Mouse (Mus musculus): ENCODE measurements around the gene Klhl3.
"Not testable (repeated sequence)": the region's sequence is repeated elsewhere in the genome, so short reads cannot be mapped to it uniquely, and the experiment has no call there.

Gene Klhl3

DNA sequence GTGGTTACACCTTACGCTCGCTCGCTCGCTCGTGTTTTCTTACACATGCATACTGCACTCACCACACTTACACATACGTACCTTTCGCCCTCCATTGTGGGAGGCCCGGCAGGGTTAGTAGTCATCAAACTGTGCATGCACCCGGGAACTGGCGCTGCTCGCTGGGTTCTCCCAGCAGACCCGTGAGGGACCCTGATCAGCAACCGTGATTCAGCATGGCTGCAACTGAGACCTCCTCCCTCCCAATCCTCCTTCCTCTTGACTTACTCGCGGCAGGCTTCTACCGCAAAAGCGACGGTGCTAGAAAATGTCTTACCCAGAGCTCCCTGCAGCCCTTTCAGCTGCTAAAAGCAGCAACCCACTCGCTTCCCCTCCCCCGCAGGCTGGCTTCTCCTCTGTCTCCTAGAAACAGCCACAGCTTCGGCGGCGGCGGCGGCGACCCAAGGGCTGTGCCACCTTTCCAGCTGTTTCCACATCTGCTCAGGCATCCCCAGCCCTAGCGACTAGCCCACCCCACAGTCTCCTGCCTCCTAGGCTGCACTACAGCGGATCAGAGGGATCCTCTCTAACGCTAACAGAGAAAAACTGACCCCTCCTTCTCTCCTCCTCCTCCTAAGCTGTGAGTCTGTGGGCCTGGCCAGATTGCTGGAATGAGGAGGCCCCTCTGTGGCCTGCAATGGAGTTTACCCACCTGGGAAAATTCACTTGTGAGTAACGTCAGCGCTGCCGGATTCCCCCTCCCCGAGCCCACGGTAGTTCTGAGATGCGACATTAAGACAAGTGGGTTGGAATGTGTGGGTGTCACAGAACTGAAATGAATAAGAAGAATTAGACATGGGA lies at the start of gene Klhl3:
TSS of gene Klhl3 (minus strand) at position 532 of the 840 bp plus-strand sequence.
- peak; percentile 70 for ATAC-seq (ENCODE audit: low TSS enrichment)

DNA sequence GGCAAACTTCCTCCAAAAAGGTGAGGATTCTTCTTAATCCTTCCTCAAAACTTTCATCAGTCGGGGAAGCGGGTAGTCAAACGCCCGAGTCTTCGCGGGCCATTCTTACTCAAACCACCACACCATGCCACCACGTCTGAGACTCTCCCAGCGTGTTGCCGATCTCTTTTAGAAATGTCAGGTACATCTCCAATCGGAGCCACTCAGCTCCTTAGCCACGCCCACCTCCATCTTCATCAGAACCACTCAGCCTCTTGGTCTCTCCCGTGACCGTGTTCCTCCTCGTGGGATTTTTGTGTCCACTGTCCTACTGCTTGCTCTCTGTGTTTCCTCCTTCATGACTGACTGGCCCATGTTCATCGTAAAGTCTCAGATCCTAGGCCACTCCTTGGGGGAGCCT lies 47.4 kb upstream of the Klhl3 start:
- ATAC-seq (ENCODE audit: low TSS enrichment): no peak

DNA sequence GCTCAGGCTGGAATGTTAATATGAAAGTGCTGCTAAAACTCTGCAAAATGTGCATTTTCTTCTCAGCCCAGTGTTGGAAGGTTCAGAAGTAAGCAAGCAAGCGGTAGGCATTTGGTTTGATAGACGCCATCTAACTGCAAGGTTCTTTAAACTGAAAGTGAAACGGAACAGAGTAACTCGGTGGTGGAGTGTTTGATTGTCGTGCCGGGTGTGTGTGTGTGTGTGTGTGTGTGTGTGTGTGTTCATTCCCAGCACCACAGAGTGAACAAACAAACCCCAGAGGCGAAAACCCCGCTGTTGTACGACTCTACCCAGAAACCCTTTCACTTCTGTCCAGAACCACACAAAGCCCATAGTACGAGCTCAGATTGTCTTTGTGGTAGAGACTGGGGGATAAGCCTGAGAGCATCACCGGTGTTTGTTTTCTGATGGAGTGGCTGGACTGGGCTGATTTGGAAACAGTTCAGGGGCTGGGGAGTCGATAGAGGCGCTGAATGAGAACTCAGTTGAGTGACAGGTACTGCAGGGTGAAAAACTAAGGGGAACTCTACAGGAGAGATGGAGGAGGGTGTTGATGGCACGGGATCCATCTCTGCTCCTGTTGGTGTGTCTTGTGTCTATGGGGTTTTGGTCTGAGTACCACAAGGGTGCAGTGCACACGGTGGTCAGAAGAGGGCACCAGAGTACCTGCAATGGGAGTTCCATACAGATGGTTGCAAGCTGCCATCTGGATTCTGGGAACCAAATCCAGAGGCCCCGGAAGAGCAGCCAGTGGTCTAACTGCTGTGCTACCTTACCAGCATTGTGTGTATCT lies 44.9 kb upstream of the Klhl3 start:
- ATAC-seq (ENCODE audit: low TSS enrichment): peak; percentile 64

DNA sequence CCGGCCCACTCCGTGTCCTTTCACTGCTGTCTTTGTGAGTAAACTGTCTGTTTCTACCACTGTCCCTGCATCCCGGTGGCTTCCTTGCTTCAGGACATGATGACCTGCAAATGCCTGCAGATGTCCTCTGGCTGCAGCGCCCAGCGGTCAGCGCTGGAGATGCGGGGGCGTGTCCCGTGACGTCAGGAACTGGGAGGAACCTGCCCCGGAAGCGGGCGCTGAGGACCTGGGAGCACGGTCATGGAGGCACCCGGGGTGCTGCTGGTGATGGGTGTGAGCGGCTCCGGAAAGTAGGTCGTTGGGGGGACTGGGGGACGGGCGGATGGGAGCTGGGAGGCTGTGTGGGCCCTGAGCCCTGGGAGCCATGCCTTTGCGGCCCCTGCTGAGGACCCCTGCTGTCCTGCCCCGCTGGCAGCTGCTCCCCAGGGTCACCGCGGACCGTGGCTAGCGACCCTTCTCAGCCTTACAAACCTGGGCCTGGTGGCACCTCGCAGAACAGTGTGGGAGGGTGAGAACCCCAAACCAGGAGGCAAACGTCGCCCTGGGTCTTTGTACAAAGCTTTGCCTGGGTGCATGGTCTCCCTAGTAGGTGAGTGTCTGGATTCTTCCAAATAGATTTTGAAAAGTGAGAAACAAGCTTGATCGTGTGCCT lies 44.2 kb upstream of the Klhl3 start, which contains the start of gene Idnk:
TSS of gene Idnk (plus strand) at position 203 of the 652 bp plus-strand sequence.
- peak; percentile 83 for ATAC-seq (ENCODE audit: low TSS enrichment)

DNA sequence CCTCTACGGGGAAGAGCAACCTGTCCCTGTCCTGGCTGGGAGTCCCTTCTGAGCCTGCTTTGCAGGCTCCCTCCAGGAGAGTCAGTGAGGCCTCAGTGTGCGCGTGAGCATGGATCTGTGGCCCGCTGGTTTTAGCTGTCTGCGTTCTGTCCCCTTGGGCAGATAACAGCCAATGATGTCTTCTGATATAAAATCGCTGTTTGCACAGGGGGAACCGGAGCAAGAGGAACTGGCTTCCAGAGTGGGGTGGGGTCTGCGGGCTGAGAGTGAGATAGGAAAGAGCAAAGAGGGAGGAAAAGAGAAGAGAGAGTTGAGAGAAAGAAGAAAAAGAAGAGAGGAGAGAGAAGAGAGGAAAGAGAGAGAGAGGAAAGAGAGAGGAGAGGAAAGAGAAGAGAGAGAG lies 43.6 kb upstream of the Klhl3 start:
- 0 out of 2 replicates have a peak, but pooled peaks have one; percentile 25 for ATAC-seq (ENCODE audit: low TSS enrichment)

DNA sequence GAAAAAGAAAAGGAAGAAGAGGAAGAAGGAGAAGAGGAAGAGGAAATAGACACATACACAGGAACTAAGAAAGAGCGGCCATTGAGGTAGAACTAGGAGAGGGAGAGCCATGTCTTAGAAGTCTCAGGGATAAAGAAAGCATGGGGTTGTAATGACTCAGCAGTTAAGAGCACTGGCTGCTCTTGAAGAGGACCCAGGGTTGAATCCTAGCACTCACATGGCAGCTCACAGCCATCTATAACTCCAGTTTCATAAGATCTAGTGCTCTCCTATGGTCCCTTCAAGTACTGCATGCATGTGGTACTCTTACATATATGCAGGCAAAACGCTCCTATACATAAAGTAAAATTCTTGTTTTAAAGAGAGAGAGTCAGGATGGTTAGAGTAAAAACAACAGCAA lies 42.6 kb upstream of the Klhl3 start:
- ATAC-seq (ENCODE audit: low TSS enrichment): no peak

DNA sequence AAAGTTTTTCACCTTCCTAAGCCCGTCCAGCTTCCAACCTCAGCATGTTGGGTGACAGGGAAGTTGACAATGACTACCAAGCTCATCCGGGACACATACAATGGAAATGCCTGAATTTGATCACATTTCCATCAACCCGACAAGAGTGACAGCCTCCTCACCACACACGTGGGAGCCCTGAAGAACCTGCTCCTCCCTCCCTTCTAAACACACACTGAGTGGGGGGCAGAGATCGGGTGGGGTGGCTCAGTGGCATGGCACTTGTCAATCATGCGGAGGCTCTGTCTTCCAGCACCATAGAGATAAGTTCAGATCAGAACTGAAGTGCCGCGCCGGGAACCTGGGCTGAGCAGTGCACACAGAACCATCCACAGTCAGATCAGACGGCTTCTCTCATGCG lies 37.0 kb upstream of the Klhl3 start:
- ATAC-seq (ENCODE audit: low TSS enrichment): no peak

DNA sequence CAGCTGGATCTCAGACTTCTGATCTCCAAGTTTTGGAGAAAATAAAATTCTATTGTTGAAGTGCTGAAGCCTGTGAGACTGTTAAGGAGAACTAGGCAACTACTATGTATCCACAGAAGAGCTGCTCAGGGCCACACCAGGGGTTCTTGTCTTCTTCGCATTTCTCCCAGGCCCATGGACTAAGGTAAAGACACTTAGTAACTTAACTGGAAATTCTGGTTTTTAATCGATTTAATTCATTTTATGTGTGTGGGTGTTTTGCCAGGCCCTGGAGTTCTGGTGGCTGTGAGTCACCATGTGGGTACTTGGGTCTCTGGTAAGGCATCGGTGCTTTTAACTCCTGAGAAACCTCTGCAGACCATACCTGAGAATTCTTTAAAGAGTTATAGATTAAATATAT lies 36.2 kb upstream of the Klhl3 start:
- ATAC-seq (ENCODE audit: low TSS enrichment): no peak

DNA sequence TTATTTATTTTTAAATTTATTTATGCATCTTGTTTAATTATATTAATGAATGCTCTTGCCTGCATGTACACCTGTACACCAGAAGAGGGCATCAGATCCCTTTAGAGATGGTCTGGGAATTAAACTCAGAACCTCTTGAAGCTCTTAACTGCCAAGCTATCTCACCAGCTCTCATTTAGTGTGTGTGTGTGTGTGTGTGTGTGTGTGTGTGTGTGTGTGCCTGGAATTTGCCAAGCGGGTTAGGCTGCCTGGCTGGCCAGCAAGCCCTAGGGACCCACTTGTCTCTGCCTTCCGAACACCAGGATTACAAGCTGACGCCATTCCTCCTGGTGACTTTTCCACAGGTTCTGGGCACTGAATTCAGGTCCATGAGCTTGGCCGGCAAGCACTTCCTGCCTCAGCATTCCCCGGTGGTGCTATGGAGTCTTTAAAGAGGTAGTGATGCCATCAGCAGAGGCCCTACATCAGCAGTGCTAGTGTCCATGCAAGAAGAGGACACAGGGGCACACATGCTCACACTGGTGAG lies 35.7 kb upstream of the Klhl3 start:
- ATAC-seq (ENCODE audit: low TSS enrichment): no peak

DNA sequence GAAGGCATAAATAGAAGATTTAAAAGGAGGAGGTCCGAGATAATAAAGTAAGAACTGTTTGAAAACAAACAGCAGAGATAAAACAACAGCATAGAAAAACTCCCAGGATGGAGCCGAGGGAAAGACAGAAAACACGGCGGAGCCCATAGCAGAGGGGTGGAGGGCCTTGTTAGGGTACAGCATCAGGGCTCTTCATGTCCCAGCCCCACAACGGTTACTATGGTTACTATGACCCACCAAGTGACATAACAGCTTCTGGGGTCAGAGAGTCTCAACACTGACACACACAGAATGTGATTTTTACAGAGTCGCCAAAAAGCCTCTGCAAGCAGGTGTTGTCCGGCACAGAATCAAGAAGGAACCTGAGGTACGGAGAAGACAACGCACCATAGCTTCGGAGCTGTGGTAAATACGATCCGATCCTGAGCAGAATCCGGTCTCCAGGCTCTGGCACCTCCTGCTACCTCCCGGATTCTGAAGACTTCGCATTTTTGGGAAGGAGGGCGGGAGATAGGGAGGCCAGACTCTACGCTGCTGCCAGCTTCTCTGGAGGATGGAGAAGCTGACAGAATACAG lies 35.0 kb upstream of the Klhl3 start:
- peak; percentile 99 for ATAC-seq (ENCODE audit: low TSS enrichment)

DNA sequence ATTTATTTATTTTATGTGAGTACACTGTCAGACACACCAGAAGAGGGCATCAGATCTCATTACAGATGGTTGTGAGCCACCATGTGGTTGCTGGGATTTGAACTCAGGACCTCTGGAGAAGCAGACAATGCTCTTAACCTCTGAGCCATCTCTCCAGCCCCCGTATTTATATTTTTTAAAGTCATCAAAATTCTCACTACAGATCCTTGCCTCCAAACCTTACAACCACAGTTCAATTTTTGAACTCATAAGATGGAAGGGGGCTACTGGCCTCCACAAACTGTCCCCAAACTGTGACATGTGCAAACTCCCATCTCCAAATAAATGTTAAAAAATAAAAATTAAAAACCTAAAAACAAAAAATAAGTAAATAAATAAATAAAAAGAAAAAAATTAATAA lies 34.4 kb upstream of the Klhl3 start:
- no peak for ATAC-seq (ENCODE audit: low TSS enrichment)

DNA sequence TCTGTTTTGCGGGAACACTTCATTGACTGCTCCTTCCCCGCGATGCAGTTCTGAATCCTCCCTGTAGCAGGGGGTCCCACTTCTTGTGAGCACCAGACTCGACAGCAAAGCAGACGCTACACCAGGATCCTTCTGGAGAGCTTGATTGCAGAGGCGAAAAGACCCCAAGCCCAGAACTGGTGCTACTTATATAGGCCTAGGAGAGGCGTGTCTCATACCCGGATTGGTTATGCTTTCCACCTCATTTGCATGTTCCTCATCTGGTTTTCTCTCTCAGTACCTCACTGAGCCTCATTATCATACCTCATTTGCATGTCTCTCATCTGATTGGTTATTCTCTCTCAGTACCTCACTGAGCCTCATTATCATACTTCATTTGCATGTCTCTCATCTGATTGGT lies 33.2 kb upstream of the Klhl3 start:
- not testable (repeated sequence) for ATAC-seq (ENCODE audit: low TSS enrichment)

DNA sequence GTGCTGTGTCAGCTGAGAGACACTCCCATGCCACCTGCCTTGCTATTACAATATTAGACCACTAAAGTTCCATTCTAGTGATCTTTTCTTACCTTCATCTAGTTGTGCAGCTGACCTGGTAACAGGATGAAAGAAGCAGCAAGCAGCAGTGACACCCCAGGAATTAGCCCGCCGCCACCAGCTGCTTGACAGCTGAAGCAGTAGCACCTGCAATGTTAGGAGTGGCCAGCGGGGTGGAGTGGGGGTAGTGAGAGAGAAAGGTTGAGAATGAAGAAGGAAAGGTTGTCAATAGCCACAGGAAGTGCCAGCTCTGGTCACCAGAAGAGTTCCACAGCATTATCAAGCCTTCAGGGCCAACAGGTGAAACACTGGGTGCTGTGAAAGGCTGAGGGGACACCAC lies 18.3 kb upstream of the Klhl3 start:
- no peak for ATAC-seq (ENCODE audit: low TSS enrichment)

DNA sequence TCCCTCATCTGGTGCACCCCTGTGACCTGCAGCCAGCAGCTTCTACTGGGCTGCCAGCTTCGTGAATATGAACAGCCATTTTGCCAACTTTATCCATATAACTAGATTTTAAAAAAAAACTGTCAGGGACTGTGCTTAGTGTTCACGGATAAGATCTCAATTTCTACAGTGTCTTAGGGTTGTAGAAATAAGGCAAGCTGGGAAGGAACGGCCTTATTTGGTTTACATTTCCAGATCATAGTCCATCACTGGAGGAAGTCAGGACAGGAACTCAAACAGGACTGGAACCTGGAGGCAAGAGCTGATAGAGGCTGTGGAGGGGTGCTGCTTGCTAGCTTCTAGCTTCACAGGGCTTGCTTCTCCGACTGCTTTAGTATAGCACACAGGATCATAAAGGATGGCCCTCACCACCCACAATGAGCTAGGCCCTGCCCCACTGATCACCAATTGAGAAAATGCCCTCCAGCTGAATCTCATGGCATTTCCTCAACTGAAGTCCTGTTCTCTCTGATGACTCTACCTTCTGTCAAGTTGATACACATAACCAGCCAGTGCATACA lies 16.4 kb upstream of the Klhl3 start:
- ATAC-seq (ENCODE audit: low TSS enrichment): no peak

DNA sequence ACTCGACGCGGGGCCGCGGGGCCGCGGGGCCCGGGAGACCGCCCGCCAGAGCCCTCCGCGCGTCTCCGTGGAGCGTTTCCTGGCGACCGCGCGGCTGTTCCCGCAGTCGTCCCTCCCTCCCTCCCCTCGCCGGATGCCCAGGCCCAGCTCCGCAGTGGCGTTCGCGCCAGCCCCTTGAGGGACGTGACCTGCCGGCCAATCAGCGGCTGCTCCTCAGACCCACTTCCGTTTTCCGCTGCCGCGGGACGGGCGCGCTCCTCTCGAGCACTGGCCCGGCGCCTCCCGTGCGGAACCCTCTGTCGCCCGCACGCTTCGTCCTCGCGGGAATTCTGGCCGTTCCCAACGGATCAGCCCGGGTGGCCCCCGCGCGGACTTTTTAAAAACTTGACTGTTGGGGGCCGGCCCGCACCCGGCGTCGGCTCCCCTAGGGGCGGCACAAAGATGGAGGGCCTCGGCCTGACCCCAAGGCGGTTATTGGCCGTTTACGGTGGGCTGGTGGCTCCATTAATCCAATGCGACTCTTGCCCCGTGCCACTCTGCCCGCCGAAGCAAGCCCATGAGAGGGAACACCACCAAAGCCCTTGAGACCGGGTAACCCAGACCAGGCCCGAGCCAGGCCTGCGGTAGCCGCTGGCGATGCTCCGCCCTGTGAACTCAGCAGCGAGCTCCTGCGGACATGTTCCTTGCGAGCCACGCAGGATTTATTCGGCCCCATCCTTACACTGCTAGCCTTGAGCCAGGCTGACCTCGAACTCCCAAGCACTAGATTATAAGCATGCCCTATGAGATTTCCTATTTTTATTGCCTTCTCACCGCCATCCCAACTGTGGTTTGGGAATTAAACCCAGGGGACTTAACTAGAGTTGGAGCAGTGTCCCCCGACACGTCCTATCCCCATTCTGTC lies 15.6 kb upstream of the Klhl3 start:
- ATAC-seq (ENCODE audit: low TSS enrichment): peak; percentile 92

DNA sequence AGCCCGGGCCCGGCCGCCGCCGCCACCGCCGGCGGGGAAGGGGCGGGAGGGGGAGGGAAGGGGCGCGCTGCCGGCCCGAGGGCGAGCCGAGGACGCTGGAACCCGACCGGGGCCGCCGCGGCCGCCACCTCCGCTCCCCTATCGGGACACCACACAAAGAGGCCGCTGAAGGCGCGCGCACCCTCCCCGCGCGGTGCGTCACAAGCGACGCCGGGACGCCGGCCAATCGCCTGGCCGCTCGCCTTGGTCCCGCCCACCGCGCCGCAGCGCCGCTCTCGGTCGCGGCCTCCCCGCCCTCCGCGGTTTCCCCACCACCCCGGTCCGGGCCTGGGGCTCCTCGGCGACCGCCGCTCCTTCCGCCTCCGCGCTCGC lies 15.0 kb upstream of the Klhl3 start, which contains the start of gene Hnrnpa0:
TSS of gene Hnrnpa0 (minus strand) at position 161 of the 372 bp plus-strand sequence.
- ATAC-seq (ENCODE audit: low TSS enrichment): peak; percentile 71

DNA sequence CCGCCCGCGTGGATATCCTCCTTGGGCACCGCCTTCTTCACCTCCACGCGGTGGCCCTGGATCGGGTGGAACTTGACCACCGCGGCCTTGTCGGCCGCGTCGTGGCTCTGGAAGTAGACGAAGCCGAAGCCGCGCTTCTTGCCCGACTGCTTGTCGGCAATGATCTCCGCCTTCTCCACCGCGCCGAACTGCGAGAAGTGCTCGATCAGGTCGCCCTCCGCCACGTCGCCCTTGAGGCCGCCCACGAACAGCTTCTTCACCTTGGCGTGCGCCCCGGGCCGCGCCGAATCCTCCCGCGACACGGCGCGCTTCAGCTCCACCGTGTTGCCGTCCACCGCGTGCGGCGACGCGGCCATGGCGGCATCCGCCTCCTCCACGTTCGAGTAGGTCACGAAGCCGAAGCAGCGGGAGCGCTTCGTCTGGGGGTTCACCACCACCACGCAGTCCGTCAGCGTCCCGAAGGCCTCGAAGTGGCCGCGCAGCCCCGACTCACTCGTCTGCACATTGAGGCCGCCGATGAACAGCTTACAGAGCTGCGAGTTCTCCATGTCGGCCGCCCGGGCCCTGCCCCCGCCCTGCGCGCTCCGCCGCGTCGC lies 14.5 kb upstream of the Klhl3 start:
- ATAC-seq (ENCODE audit: low TSS enrichment): peak; percentile 36

DNA sequence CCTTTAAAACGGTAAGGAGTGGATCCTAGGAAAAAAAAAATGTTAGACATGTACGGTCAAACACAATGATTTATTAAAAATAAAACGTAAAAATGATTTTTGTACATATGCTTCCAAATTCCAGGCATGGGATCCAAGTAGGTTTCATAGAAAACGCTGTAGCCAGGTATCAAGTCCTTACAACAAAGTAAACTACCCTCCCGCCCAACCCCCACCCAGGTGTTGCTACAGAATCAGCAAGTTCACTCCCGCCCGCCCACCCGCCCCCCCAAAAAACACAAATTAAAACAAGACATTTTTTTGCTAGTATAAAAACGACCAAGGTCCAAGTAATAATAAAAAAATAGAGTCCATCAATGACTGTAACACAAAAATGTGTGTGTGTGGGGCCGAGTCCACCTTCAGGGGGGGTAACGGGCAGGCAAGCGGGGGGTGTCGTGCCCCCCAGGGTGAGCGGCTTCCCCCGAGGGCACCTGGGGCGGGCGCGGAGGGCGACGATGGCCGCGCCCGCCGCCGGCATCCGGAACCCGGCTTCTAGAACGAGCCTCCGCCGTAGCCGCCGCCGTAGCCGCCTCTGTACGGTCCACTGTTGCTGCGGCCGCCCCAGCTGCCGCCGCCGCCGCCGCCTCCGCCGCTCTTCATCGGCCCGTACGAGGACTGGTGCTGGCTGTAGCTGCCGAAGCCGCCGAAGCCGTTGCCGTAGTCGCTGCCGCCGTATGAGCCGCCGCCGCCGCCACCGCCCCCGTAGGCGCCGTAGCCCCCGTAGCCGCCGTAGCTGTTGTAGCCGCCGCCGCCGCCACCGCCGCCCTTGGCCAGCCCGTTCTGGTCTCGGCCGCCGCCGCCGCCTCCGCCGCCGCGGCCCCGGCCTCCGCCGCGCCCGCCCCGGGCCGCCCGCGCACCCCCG lies 13.7 kb upstream of the Klhl3 start:
- 0 out of 2 replicates have a peak, but pooled peaks have one; percentile 1 for ATAC-seq (ENCODE audit: low TSS enrichment)

DNA sequence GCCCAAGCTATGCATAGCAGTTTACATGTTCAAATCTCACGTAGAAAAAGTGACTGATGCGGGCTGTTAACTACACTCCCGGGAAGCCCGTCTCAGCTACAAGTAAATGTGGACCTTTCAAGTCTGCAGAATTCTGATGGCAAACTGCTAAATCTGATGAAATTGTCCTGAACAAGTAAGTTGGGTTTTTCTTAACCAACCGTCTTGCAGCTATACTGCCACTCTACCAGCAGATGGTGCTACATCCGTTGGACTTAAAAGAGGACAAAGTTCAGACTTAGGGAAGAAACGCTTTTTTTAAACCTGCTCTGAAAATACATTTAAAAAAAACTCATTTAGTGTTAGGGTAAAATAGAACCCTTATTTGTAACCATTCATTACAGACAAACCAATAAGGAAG lies 12.7 kb upstream of the Klhl3 start:
- no peak for ATAC-seq (ENCODE audit: low TSS enrichment)
